Mouse (Mus musculus) heart, postnatal 4 days (tissue): ENCODE measurements around the gene Fsd1. TPM values are rescaled to one million over a fixed set of nuclear protein-coding genes. Genes with fewer than 3 reads are reported as not detected.

ENCODE experiments used
- DNase-seq: peaks from one replicate; pipeline ENCODE4 v3.0.0; 2021
- total RNA-seq, 2 experiments: library from RNA; stranded (reverse); gene quantifications; 2 replicates each; pipeline ENCODE4 v1.2.3; 2021

The Fsd1 gene
- total RNA-seq, 2 experiments from 2014 or later, result 0.34 to 1.5 TPM

- DNase-seq, result no peak
Observed at GRCm38 (mm10) chr17:55963171-55963570, 23.1 kb upstream of the Fsd1 start.

- DNase-seq, result no peak
Observed at GRCm38 (mm10) chr17:55964496-55964895, 21.8 kb upstream of the Fsd1 start.

GRCm38 (mm10) chr17:55964996-55965395 lies 21.3 kb upstream of the Fsd1 start:
- DNase-seq, result no peak

GRCm38 (mm10) chr17:55967186-55967585 lies 19.1 kb upstream of the Fsd1 start:
- no peak for DNase-seq

GRCm38 (mm10) chr17:55968210-55968609 lies 18.1 kb upstream of the Fsd1 start:
- DNase-seq, result peak; percentile 62

- DNase-seq, result peak; percentile 36
Observed at GRCm38 (mm10) chr17:55969560-55969959, 16.7 kb upstream of the Fsd1 start.

- peak; percentile 50 for DNase-seq
Observed at GRCm38 (mm10) chr17:55969966-55970891, 16.1 kb upstream of the Fsd1 start, which contains the start of gene Shd. Shd (plus strand) TSS chr17:55970467.

GRCm38 (mm10) chr17:55971453-55971852 lies 14.9 kb upstream of the Fsd1 start:
- no peak for DNase-seq

GRCm38 (mm10) chr17:55976255-55976862 lies 9.9 kb upstream of the Fsd1 start:
- DNase-seq, result peak; percentile 89

GRCm38 (mm10) chr17:55977301-55977700 lies 9.0 kb upstream of the Fsd1 start:
- no peak for DNase-seq

GRCm38 (mm10) chr17:55990278-55990898 lies 4.1 kb downstream of the Fsd1 start:
- DNase-seq, result no peak

- DNase-seq, result no peak
Observed at GRCm38 (mm10) chr17:55996007-55996406, 9.7 kb downstream of the Fsd1 start.

GRCm38 (mm10) chr17:55999794-56000499 lies 13.6 kb downstream of the Fsd1 start:
- no peak for DNase-seq

GRCm38 (mm10) chr17:56003000-56003399 lies 16.7 kb downstream of the Fsd1 start:
- no peak for DNase-seq

GRCm38 (mm10) chr17:56005415-56006061 lies 19.2 kb downstream of the Fsd1 start, which contains the start of the genes Stap2 and Mpnd:
Stap2 (minus strand) TSS chr17:56005584.
Mpnd (plus strand) TSS chr17:56005711.
- peak; percentile 61 for DNase-seq

GRCm38 (mm10) chr17:56006956-56007355 lies 20.6 kb downstream of the Fsd1 start:
- DNase-seq, result no peak

GRCm38 (mm10) chr17:56007444-56008355 lies 21.4 kb downstream of the Fsd1 start:
- DNase-seq, result no peak

GRCm38 (mm10) chr17:56008356-56009087 lies 22.2 kb downstream of the Fsd1 start:
- DNase-seq, result peak; percentile 93

- peak; percentile 91 for DNase-seq
Observed at GRCm38 (mm10) chr17:56009088-56009961, 23.0 kb downstream of the Fsd1 start.
